Mouse (Mus musculus) brain, embryonic 14.5 days (tissue): Measurements from ENCODE around the gene Cxcr6.

Experiments used
- CTCF ChIP-seq: fragments of 200-500 bp; IDR thresholded peaks from 2 replicates; pipeline ENCODE4 v1.5.1; 2012; ENCODE audit warnings: inconsistent platforms, mild to moderate bottlenecking, moderate library complexity, borderline replicate concordance; ENCODE audit not compliant: insufficient read depth, insufficient read length; ENCODE audit errors: extremely low read depth
- POLR2A ChIP-seq: fragments of 200-500 bp; IDR thresholded peaks from 2 replicates; pipeline ENCODE4 v1.6.1; 2012; ENCODE audit warnings: mild to moderate bottlenecking, inconsistent platforms, borderline replicate concordance; ENCODE audit not compliant: poor library complexity, insufficient read depth, insufficient read length, severe bottlenecking; ENCODE audit errors: extremely low read depth

GRCm38 (mm10) chr9:123815996-123816395, 9.7 kb downstream of the Cxcr6 start:
- TF ChIP-seq CTCF (no peak), POLR2A (no peak)
